Mouse (Mus musculus): ENCODE results near the gene Rhof.

GRCm38 (mm10) chr5:123063141-123063540 is 69.4 kb downstream of the Rhof start:
- no peak for TF ChIP-seq CTCF (IDR thresholded peaks at IDR 0.05; ENCODE audit: borderline replicate concordance, insufficient read depth, low read depth, low read length)
- TF ChIP-seq POLR2A (IDR thresholded peaks at IDR 0.05; ENCODE audit: borderline replicate concordance, insufficient read depth, low read length): no peak

Data from cerebellum, adult 2 months (tissue).